Mouse (Mus musculus): ENCODE measurements around the gene Olfr209. TPM values are rescaled to one million over a fixed set of nuclear protein-coding genes. Genes with fewer than 3 reads are reported as not detected.

Olfr209 gene
- polyA plus RNA-seq (2011; ENCODE audit: insufficient read depth, insufficient read length, low read depth, missing spikeins): not detected in 2 replicates

GRCm38 (mm10) chr16:59363893-59364292 lies at the start of gene Olfr209:
Olfr209 (minus strand) TSS chr16:59363993.
- Histone ChIP-seq H3K9ac (ENCODE audit: low read depth, poor library complexity, severe bottlenecking) (no peak within 1 kb of the TSS), H3K4me1 (ENCODE audit: control insufficient read depth, insufficient read depth, low read length) (no peaks in the 10 kb centered on the region), H3K27me3 (ENCODE audit: control insufficient read depth, insufficient read depth, low read length, poor library complexity, severe bottlenecking) (no peaks in the 10 kb centered on the region), H3K36me3 (ENCODE audit: control insufficient read depth, insufficient read depth, low read length, poor library complexity, severe bottlenecking) (no peaks in the 10 kb centered on the region), H3K9me3 (replicated peaks; ENCODE audit: control insufficient read depth, insufficient read depth, low read length, poor library complexity, severe bottlenecking) (no peaks in the 10 kb centered on the region), H3K4me3 (ENCODE audit: low read depth, low read length) (no peak within 1 kb of the TSS), H3K27ac (ENCODE audit: insufficient read depth, low read length) (no peak within 1 kb of the TSS)
- TF ChIP-seq EP300 (IDR thresholded peaks at IDR 0.05; ENCODE audit: insufficient read depth, low read depth, low read length) (no peak), CTCF (IDR thresholded peaks at IDR 0.05; ENCODE audit: low read depth, low read length) (no peak), POLR2A (IDR thresholded peaks at IDR 0.05; ENCODE audit: insufficient read depth, low read length) (no peak)

- no peak for TF ChIP-seq CTCF (IDR thresholded peaks at IDR 0.05; ENCODE audit: low read depth, low read length)
- TF ChIP-seq EP300 (IDR thresholded peaks at IDR 0.05; ENCODE audit: insufficient read depth, low read depth, low read length): no peak
- TF ChIP-seq POLR2A (IDR thresholded peaks at IDR 0.05; ENCODE audit: insufficient read depth, low read length): no peak
Measured at GRCm38 (mm10) chr16:59413475-59413874, 49.7 kb upstream of the Olfr209 start.

GRCm38 (mm10) chr16:59409800-59410199 lies 46.0 kb upstream of the Olfr209 start:
- no peak overlapping the region for H3K27ac ChIP-seq (ENCODE audit: insufficient read depth, low read length)
- TF ChIP-seq EP300 (IDR thresholded peaks at IDR 0.05; ENCODE audit: insufficient read depth, low read depth, low read length): no peak
- TF ChIP-seq POLR2A (IDR thresholded peaks at IDR 0.05; ENCODE audit: insufficient read depth, low read length): no peak
- no peak for TF ChIP-seq CTCF (IDR thresholded peaks at IDR 0.05; ENCODE audit: low read depth, low read length)

More at GRCm38 (mm10) chr16:59413475-59413874, 49.7 kb upstream of the Olfr209 start:
- H3K9me3 ChIP-seq (replicated peaks; ENCODE audit: control insufficient read depth, insufficient read depth, low read length, poor library complexity, severe bottlenecking): no peaks in the 10 kb centered on the region
- no peaks in the 10 kb centered on the region for H3K27me3 ChIP-seq (ENCODE audit: control insufficient read depth, insufficient read depth, low read length, poor library complexity, severe bottlenecking)
- no peak overlapping the region for H3K27ac ChIP-seq (ENCODE audit: insufficient read depth, low read length)
- no peak overlapping the region for H3K4me3 ChIP-seq (ENCODE audit: low read depth, low read length)
- H3K4me1 ChIP-seq (ENCODE audit: control insufficient read depth, insufficient read depth, low read length): no peaks in the 10 kb centered on the region
- H3K9ac ChIP-seq (ENCODE audit: low read depth, poor library complexity, severe bottlenecking): no peak overlapping the region
- no peaks in the 10 kb centered on the region for H3K36me3 ChIP-seq (ENCODE audit: control insufficient read depth, insufficient read depth, low read length, poor library complexity, severe bottlenecking)

GRCm38 (mm10) chr16:59409341-59409748 lies 45.6 kb upstream of the Olfr209 start:
- TF ChIP-seq EP300 (IDR thresholded peaks at IDR 0.05; ENCODE audit: insufficient read depth, low read depth, low read length) (no peak), CTCF (IDR thresholded peaks at IDR 0.05; ENCODE audit: low read depth, low read length) (no peak), POLR2A (IDR thresholded peaks at IDR 0.05; ENCODE audit: insufficient read depth, low read length) (no peak)

More at GRCm38 (mm10) chr16:59409800-59410199, 46.0 kb upstream of the Olfr209 start:
- Histone ChIP-seq H3K4me1 (ENCODE audit: control insufficient read depth, insufficient read depth, low read length) (no peaks in the 10 kb centered on the region), H3K4me3 (ENCODE audit: low read depth, low read length) (no peak overlapping the region), H3K9me3 (replicated peaks; ENCODE audit: control insufficient read depth, insufficient read depth, low read length, poor library complexity, severe bottlenecking) (no peaks in the 10 kb centered on the region), H3K36me3 (ENCODE audit: control insufficient read depth, insufficient read depth, low read length, poor library complexity, severe bottlenecking) (no peaks in the 10 kb centered on the region), H3K27me3 (ENCODE audit: control insufficient read depth, insufficient read depth, low read length, poor library complexity, severe bottlenecking) (no peaks in the 10 kb centered on the region), H3K9ac (ENCODE audit: low read depth, poor library complexity, severe bottlenecking) (no peak overlapping the region)

GRCm38 (mm10) chr16:59407032-59407431 lies 43.2 kb upstream of the Olfr209 start, which contains the start of gene Gabrr3:
Gabrr3 (plus strand) TSS chr16:59407332.
- H3K9me3 ChIP-seq (replicated peaks; ENCODE audit: control insufficient read depth, insufficient read depth, low read length, poor library complexity, severe bottlenecking): no peaks in the 10 kb centered on the region
- H3K36me3 ChIP-seq (ENCODE audit: control insufficient read depth, insufficient read depth, low read length, poor library complexity, severe bottlenecking): no peaks in the 10 kb centered on the region
- H3K27me3 ChIP-seq (ENCODE audit: control insufficient read depth, insufficient read depth, low read length, poor library complexity, severe bottlenecking): no peaks in the 10 kb centered on the region
- H3K4me1 ChIP-seq (ENCODE audit: control insufficient read depth, insufficient read depth, low read length): no peaks in the 10 kb centered on the region
- H3K27ac ChIP-seq (ENCODE audit: insufficient read depth, low read length): no peak within 1 kb of the TSS
- H3K9ac ChIP-seq (ENCODE audit: low read depth, poor library complexity, severe bottlenecking): no peak within 1 kb of the TSS
- H3K4me3 ChIP-seq (ENCODE audit: low read depth, low read length): no peak within 1 kb of the TSS
- TF ChIP-seq POLR2A (IDR thresholded peaks at IDR 0.05; ENCODE audit: insufficient read depth, low read length) (no peak), EP300 (IDR thresholded peaks at IDR 0.05; ENCODE audit: insufficient read depth, low read depth, low read length) (no peak), CTCF (IDR thresholded peaks at IDR 0.05; ENCODE audit: low read depth, low read length) (no peak)

More at GRCm38 (mm10) chr16:59409341-59409748, 45.6 kb upstream of the Olfr209 start:
- Histone ChIP-seq H3K27ac (ENCODE audit: insufficient read depth, low read length) (no peak overlapping the region), H3K36me3 (ENCODE audit: control insufficient read depth, insufficient read depth, low read length, poor library complexity, severe bottlenecking) (no peaks in the 10 kb centered on the region), H3K27me3 (ENCODE audit: control insufficient read depth, insufficient read depth, low read length, poor library complexity, severe bottlenecking) (no peaks in the 10 kb centered on the region), H3K4me1 (ENCODE audit: control insufficient read depth, insufficient read depth, low read length) (no peaks in the 10 kb centered on the region), H3K4me3 (ENCODE audit: low read depth, low read length) (no peak overlapping the region), H3K9me3 (replicated peaks; ENCODE audit: control insufficient read depth, insufficient read depth, low read length, poor library complexity, severe bottlenecking) (no peaks in the 10 kb centered on the region), H3K9ac (ENCODE audit: low read depth, poor library complexity, severe bottlenecking) (no peak overlapping the region)

GRCm38 (mm10) chr16:59404798-59405197 lies 41.0 kb upstream of the Olfr209 start:
- H3K9ac ChIP-seq (ENCODE audit: low read depth, poor library complexity, severe bottlenecking): no peak overlapping the region
- no peak for TF ChIP-seq CTCF (IDR thresholded peaks at IDR 0.05; ENCODE audit: low read depth, low read length)
- no peak for TF ChIP-seq EP300 (IDR thresholded peaks at IDR 0.05; ENCODE audit: insufficient read depth, low read depth, low read length)
- TF ChIP-seq POLR2A (IDR thresholded peaks at IDR 0.05; ENCODE audit: insufficient read depth, low read length): no peak
- no peaks in the 10 kb centered on the region for H3K9me3 ChIP-seq (replicated peaks; ENCODE audit: control insufficient read depth, insufficient read depth, low read length, poor library complexity, severe bottlenecking)
- H3K4me3 ChIP-seq (ENCODE audit: low read depth, low read length): no peak overlapping the region
- no peaks in the 10 kb centered on the region for H3K27me3 ChIP-seq (ENCODE audit: control insufficient read depth, insufficient read depth, low read length, poor library complexity, severe bottlenecking)
- H3K27ac ChIP-seq (ENCODE audit: insufficient read depth, low read length): no peak overlapping the region
- H3K36me3 ChIP-seq (ENCODE audit: control insufficient read depth, insufficient read depth, low read length, poor library complexity, severe bottlenecking): no peaks in the 10 kb centered on the region
- no peaks in the 10 kb centered on the region for H3K4me1 ChIP-seq (ENCODE audit: control insufficient read depth, insufficient read depth, low read length)
